Mouse (Mus musculus) forelimb bud, embryonic 11.5 days (tissue): ENCODE data around the gene Obscn.

ENCODE experiments used
- DNase-seq: peaks from one replicate; pipeline ENCODE4 v3.0.0-alpha.2; 2012; ENCODE audit warnings: low read depth, low spot score

The Obscn gene

GRCm38 (mm10) chr11:59058025-59058424 lies 78.2 kb downstream of the Obscn start:
- no peak for DNase-seq

GRCm38 (mm10) chr11:59051031-59051430 lies 85.2 kb downstream of the Obscn start:
- DNase-seq = no peak

GRCm38 (mm10) chr11:59044703-59045330 lies 91.4 kb downstream of the Obscn start:
- no peak for DNase-seq

- no peak for DNase-seq
Measured at GRCm38 (mm10) chr11:59029003-59029402, 107.2 kb downstream of the Obscn start.

GRCm38 (mm10) chr11:59026411-59026810 lies 109.8 kb downstream of the Obscn start:
- no peak for DNase-seq

- DNase-seq = no peak
Measured at GRCm38 (mm10) chr11:59015052-59015451, 121.2 kb downstream of the Obscn start.

- DNase-seq = no peak
Measured at GRCm38 (mm10) chr11:59002327-59003079, 133.7 kb downstream of the Obscn start.

- no peak for DNase-seq
Measured at GRCm38 (mm10) chr11:59000635-59001034, 135.6 kb downstream of the Obscn start.

GRCm38 (mm10) chr11:58999830-59000229 lies 136.4 kb downstream of the Obscn start:
- DNase-seq = no peak

- DNase-seq = no peak
Measured at GRCm38 (mm10) chr11:58999158-58999557, 137.0 kb downstream of the Obscn start.

GRCm38 (mm10) chr11:58997541-58997940 lies 138.7 kb downstream of the Obscn start:
- no peak for DNase-seq

- DNase-seq = no peak
Measured at GRCm38 (mm10) chr11:58995807-58996370, 140.3 kb downstream of the Obscn start.

GRCm38 (mm10) chr11:58995061-58995806 lies 141.0 kb downstream of the Obscn start:
- no peak for DNase-seq

GRCm38 (mm10) chr11:58994337-58994826 lies 141.8 kb downstream of the Obscn start:
- DNase-seq = peak; percentile 23

- no peak for DNase-seq
Measured at GRCm38 (mm10) chr11:58993091-58993670, 143.0 kb downstream of the Obscn start.

GRCm38 (mm10) chr11:58991911-58992310 lies 144.3 kb downstream of the Obscn start:
- no peak for DNase-seq

- DNase-seq = no peak
Measured at GRCm38 (mm10) chr11:58990794-58991193, 145.4 kb downstream of the Obscn start.

- no peak for DNase-seq
Measured at GRCm38 (mm10) chr11:58990141-58990540, 146.1 kb downstream of the Obscn start.

- DNase-seq = no peak
Measured at GRCm38 (mm10) chr11:58989166-58989565, 147.0 kb downstream of the Obscn start.

- DNase-seq = no peak
Measured at GRCm38 (mm10) chr11:58985299-58985917, 150.8 kb downstream of the Obscn start.

GRCm38 (mm10) chr11:58984657-58985056 lies 151.5 kb downstream of the Obscn start:
- no peak for DNase-seq
